Mouse (Mus musculus) frontal cortex, adult 2 months (tissue): ENCODE measurements at regions not wholly inside any gene's neighbourhood (a gene's known extent, or its start where the extent isn't known, plus 50 kb on each side); places are given as distances from the start of the nearest gene placed in this dataset.

Experiments
- DNase-seq, 2 experiments: peaks; one replicate each; pipeline ENCODE4 v3.0.0; 2022; ENCODE audit warnings: low spot score in 1 of 2; ENCODE audit errors: extremely low spot score in 1 of 2

GRCm38 (mm10) chr7:117882803-117883202 lies 233.2 kb downstream of the Rps15a start:
- DNase-seq: peak; percentile 65 to 95

- DNase-seq: peak; percentile 33 to 66
Measured at GRCm38 (mm10) chr7:117878903-117879302, 237.1 kb downstream of the Rps15a start.

GRCm38 (mm10) chr7:117875241-117875640 lies 240.7 kb downstream of the Rps15a start:
- no peak for DNase-seq

GRCm38 (mm10) chr7:117859419-117859818 lies 256.6 kb downstream of the Rps15a start:
- no peak for DNase-seq

- peak in 1 of 2 experiments; percentile 47 for DNase-seq
Measured at GRCm38 (mm10) chr7:117855955-117856354, 260.0 kb downstream of the Rps15a start.

- DNase-seq: no peak
Measured at GRCm38 (mm10) chr7:117853716-117854115, 262.3 kb downstream of the Rps15a start.

GRCm38 (mm10) chr7:117852866-117853265 lies 263.1 kb downstream of the Rps15a start:
- DNase-seq: no peak

GRCm38 (mm10) chr7:117850822-117851221 lies 265.2 kb downstream of the Rps15a start:
- DNase-seq: no peak

GRCm38 (mm10) chr7:117846041-117846440 lies 269.9 kb downstream of the Rps15a start:
- no peak for DNase-seq

- DNase-seq: no peak
Measured at GRCm38 (mm10) chr7:117842780-117843179, 273.2 kb downstream of the Rps15a start.

- DNase-seq: no peak
Measured at GRCm38 (mm10) chr7:117795035-117795434, 321.0 kb downstream of the Rps15a start.

GRCm38 (mm10) chr7:117793991-117794390 lies 322.0 kb downstream of the Rps15a start:
- DNase-seq: no peak

GRCm38 (mm10) chr7:117792456-117792855 lies 323.5 kb downstream of the Rps15a start:
- no peak for DNase-seq

- DNase-seq: no peak
Measured at GRCm38 (mm10) chr7:117778996-117779395, 337.0 kb downstream of the Rps15a start.

- no peak for DNase-seq
Measured at GRCm38 (mm10) chr7:117777921-117778320, 338.1 kb downstream of the Rps15a start.

GRCm38 (mm10) chr7:117771836-117772235 lies 344.2 kb downstream of the Rps15a start:
- no peak for DNase-seq

- no peak for DNase-seq
Measured at GRCm38 (mm10) chr7:117759506-117759905, 356.5 kb downstream of the Rps15a start.

- DNase-seq: no peak
Measured at GRCm38 (mm10) chr7:117757033-117757432, 359.0 kb downstream of the Rps15a start.

GRCm38 (mm10) chr7:117755830-117756229 lies 360.2 kb downstream of the Rps15a start:
- DNase-seq: peak in 1 of 2 experiments; percentile 42

GRCm38 (mm10) chr7:117753296-117753695 lies 362.7 kb downstream of the Rps15a start:
- peak; percentile 15 to 59 for DNase-seq

GRCm38 (mm10) chr7:117752302-117753185 lies 363.4 kb downstream of the Rps15a start:
- peak in 1 of 2 experiments; percentile 4 for DNase-seq

- DNase-seq: peak in 1 of 2 experiments; percentile 13
Measured at GRCm38 (mm10) chr7:117747991-117748390, 367.2 kb downstream of the Xylt1 start.
